Mouse (Mus musculus) thymus, adult 2 months (tissue): ENCODE measurements around the gene Cacna1d.

Experiments used
- CTCF ChIP-seq: fragments of 200-500 bp; IDR thresholded peaks from 2 replicates; pipeline ENCODE4 v1.5.1; 2012; ENCODE audit warnings: mild to moderate bottlenecking, control low read depth, low read length, moderate library complexity, borderline replicate concordance; ENCODE audit not compliant: control insufficient read depth, poor library complexity, insufficient read depth; ENCODE audit errors: extremely low read depth
- POLR2A ChIP-seq: fragments of 200-500 bp; IDR thresholded peaks from 2 replicates; pipeline ENCODE4 v1.6.1; 2012; ENCODE audit warnings: mild to moderate bottlenecking, low read length, control low read depth, moderate library complexity; ENCODE audit not compliant: control insufficient read depth, poor library complexity, insufficient read depth; ENCODE audit errors: extremely low read depth

DNA sequence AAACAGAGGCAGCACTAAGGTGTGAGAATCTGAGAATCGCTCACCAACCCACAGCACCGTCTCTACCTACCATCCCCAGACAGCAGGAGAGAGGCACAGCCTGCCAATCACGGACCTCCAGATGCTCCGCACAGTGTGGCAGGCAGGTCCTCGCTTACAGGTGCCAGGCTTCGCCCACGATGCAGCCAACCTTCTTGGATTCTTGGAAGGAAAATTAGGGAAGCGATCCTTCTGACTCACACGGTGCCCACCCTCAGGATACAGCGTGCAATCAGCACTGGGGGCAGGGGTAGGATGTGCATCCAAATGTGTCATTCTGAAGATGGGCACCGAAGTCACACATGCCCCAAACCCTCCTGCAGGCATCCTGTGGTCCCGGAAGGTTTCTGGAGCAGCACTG is 173.0 kb downstream of the Cacna1d start:
- TF ChIP-seq CTCF: no peak
- TF ChIP-seq POLR2A: no peak
